Comparison of ENCODE assay signal across 13 mouse cellular contexts in the genomic region with DNA sequence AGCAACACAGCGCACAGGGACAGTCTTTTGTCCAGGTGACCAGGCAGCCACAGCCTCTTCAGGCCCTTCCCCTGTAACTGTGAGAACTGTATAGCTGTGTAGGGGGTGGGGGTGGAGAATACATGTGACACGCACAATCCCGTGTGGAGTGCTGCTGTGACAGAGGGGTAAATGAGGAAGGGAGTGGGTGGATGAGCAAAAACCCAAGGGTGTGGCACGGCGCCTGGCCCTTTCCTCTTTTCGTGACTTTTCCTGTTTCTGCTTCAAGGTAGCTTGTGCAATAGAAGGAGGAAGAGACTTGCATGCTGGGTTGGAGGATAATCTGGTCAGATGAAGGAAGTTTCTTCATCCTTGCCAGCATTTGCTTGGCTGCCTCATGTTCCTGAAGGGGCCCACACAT. TPM values are rescaled to one million over a fixed set of nuclear protein-coding genes. Genes with fewer than 3 reads are reported as not detected.
DNase-seq lines count a peak whose midpoint lies in the region; ATAC-seq and TF ChIP-seq lines count a peak whose summit lies in the region.
"Had no signal": no experiment of that assay in that cellular context is flagged by ENCODE, and none has a peak within 500 bp of the region (broad histone marks: within the 10 kb centered on the region; RNA-seq: fewer than 3 reads in every experiment).

No protein-coding gene starts in this region.

- no peak overlapping the region for H3K9ac ChIP-seq in CH12.LX (ENCODE audit: insufficient read depth, low read depth)
- H3K9ac ChIP-seq in forebrain, postnatal 0 days = no peak overlapping the region
- H3K9ac ChIP-seq: embryonic facial prominence, embryonic 15.5 days had no signal

- 66% methylated on average over 6 of the region's 6 CpGs for WGBS in lung, adult 2 months
- 22% methylated on average over 6 of the region's 6 CpGs for WGBS in bone marrow, adult 2 months
- WGBS in forebrain, postnatal 0 days = 89% methylated on average over 6 of the region's 6 CpGs

- TF ChIP-seq EP300 in CH12.LX (IDR thresholded peaks at IDR 0.05; ENCODE audit: low read length) = no peak

- H3K27me3 ChIP-seq in CH12.LX (replicated peaks) = no peaks in the 10 kb centered on the region
- H3K27me3 ChIP-seq in forebrain, postnatal 0 days (ENCODE audit: insufficient read depth, low read length) = no peaks in the 10 kb centered on the region

- no peaks in the 10 kb centered on the region for H3K9me3 ChIP-seq in CH12.LX (replicated peaks; ENCODE audit: low read length)
- H3K9me3 ChIP-seq in forebrain, postnatal 0 days (ENCODE audit: low read length) = no peaks in the 10 kb centered on the region
- H3K9me3 ChIP-seq: embryonic facial prominence, embryonic 15.5 days; heart, embryonic 12.5 days had no signal

- peak; percentile 94 for ATAC-seq in megakaryocyte progenitor cell, adult 5-6 weeks (replicated peaks; ENCODE audit: poor library complexity)
- no peak for ATAC-seq in erythroblast, adult 5-6 weeks (replicated peaks; ENCODE audit: low FRiP score, poor library complexity, severe bottlenecking)
- ATAC-seq in forebrain, postnatal 0 days = no peak

- H3K27ac ChIP-seq in CH12.LX (ENCODE audit: insufficient read depth, low read depth) = peak overlapping the region; percentile 17; the same call in 1 of the 2 replicates
- peak overlapping the region; percentile 88 for H3K27ac ChIP-seq in bone marrow, adult 2 months (ENCODE audit: control insufficient read depth, insufficient read depth, low read depth, low read length, poor library complexity)
- no peak overlapping the region for H3K27ac ChIP-seq in forebrain, postnatal 0 days (ENCODE audit: low read depth, low read length)
- H3K27ac ChIP-seq: embryonic facial prominence, embryonic 15.5 days had no signal

- TF ChIP-seq RAD21 in CH12.LX (IDR thresholded peaks at IDR 0.05; ENCODE audit: low read depth, low read length) = no peak

- H3K4me2 ChIP-seq in CH12.LX (ENCODE audit: insufficient read depth, low read depth, poor library complexity, severe bottlenecking) = peak overlapping the region; percentile 1; the same call in 1 of the 2 replicates
- no peak overlapping the region for H3K4me2 ChIP-seq in forebrain, postnatal 0 days (ENCODE audit: low read depth)
- H3K4me2 ChIP-seq: embryonic facial prominence, embryonic 15.5 days; heart, embryonic 12.5 days had no signal

- no peak for TF ChIP-seq POLR2A in lung, adult 2 months (IDR thresholded peaks at IDR 0.05; ENCODE audit: borderline replicate concordance, extremely low read depth, low read depth, low read length)
- TF ChIP-seq POLR2A in CH12.LX (IDR thresholded peaks at IDR 0.05; ENCODE audit: low read depth, low read length) = no peak
- TF ChIP-seq POLR2A in bone marrow, adult 2 months (IDR thresholded peaks at IDR 0.05; ENCODE audit: borderline replicate concordance, control insufficient read depth, low read depth, low read length) = no peak

- TF ChIP-seq CTCF in lung, adult 2 months (IDR thresholded peaks at IDR 0.05; ENCODE audit: insufficient read depth, low read length) = no peak
- no peak for TF ChIP-seq CTCF in CH12.LX (conservative IDR thresholded peaks at IDR 0.05 in 1 of 2, IDR thresholded peaks at IDR 0.05 in 1 of 2; ENCODE audit: low read depth in 2 of 2, low read length in 2 of 2)
- no peak for TF ChIP-seq CTCF in bone marrow, adult 2 months (IDR thresholded peaks at IDR 0.05; ENCODE audit: control insufficient read depth, insufficient read depth, low read length)
- no peak for TF ChIP-seq CTCF in forebrain, postnatal 0 days (IDR thresholded peaks at IDR 0.05; ENCODE audit: low read depth)

- no peaks in the 10 kb centered on the region for H3K4me1 ChIP-seq in lung, adult 2 months (ENCODE audit: control insufficient read depth, insufficient read depth, low read length)
- H3K4me1 ChIP-seq in CH12.LX (ENCODE audit: control insufficient read depth in 1 of 2, insufficient read depth in 2 of 2) = peaks cover 15 to 66% of the 10 kb centered on the region in 2 experiments
- peaks cover 20% of the 10 kb centered on the region; the same call in 1 of the 2 replicates for H3K4me1 ChIP-seq in bone marrow, adult 2 months (ENCODE audit: control insufficient read depth, insufficient read depth, low read length)
- peaks cover 7% of the 10 kb centered on the region; the same call in 1 of the 2 replicates for H3K4me1 ChIP-seq in forebrain, postnatal 0 days (ENCODE audit: insufficient read depth)

- no peaks in the 10 kb centered on the region for H3K36me3 ChIP-seq in CH12.LX (replicated peaks in 1 of 2; ENCODE audit: control insufficient read depth in 1 of 2, insufficient read depth in 1 of 2, low read length in 1 of 2)
- no peaks in the 10 kb centered on the region for H3K36me3 ChIP-seq in forebrain, postnatal 0 days (ENCODE audit: insufficient read depth)
- H3K36me3 ChIP-seq: embryonic facial prominence, embryonic 15.5 days; heart, embryonic 12.5 days had no signal

- in situ Hi-C loops in CH12.LX (cut with MboI; ENCODE audit: low pct_ligation_motif_present, low pct_unique_long_range_greater_than_20kb, low sequenced_read_pairs) = no loop called here

- DNase-seq in lung, adult 18-20 months = peak; percentile 47 to 64
- DNase-seq in lung, adult 2 months = no peak
- DNase-seq in CH12.LX (ENCODE audit: extremely low read depth) = no peak
- DNase-seq in embryo, embryonic 11 days = no peak
- DNase-seq in forebrain, postnatal 0 days = no peak
- DNase-seq: adrenal gland, postnatal 14 days; cerebellum, adult 2 months; kidney, postnatal 25 days had no signal

- dilution Hi-C loops in CH12.LX (cut with MboI; ENCODE audit: extremely low pct_ligation_motif_present, extremely low pct_unique_long_range_greater_than_20kb, low sequenced_read_pairs) = no loop called here

- no peaks in the 10 kb centered on the region for H3K79me2 ChIP-seq in CH12.LX (replicated peaks; ENCODE audit: control insufficient read depth, extremely low read depth, insufficient read depth, poor library complexity, severe bottlenecking)

- H3K4me3 ChIP-seq in lung, adult 2 months (replicated peaks; ENCODE audit: extremely low read depth, low read depth, low read length) = no peak overlapping the region
- H3K4me3 ChIP-seq in CH12.LX (replicated peaks in 1 of 3; ENCODE audit: low read depth in 2 of 3, low read length in 2 of 3, poor library complexity in 1 of 3) = peak overlapping the region in 1 of 3 experiments; percentile 4
- H3K4me3 ChIP-seq in bone marrow, adult 2 months (replicated peaks; ENCODE audit: control insufficient read depth, low read depth, low read length) = peak overlapping the region; percentile 11
- no peak overlapping the region for H3K4me3 ChIP-seq in forebrain, postnatal 0 days (ENCODE audit: low read depth, low read length)
- H3K4me3 ChIP-seq: embryonic facial prominence, embryonic 15.5 days; heart, embryonic 12.5 days had no signal

TF ChIP-seq in CH12.LX, 34 proteins besides CTCF, POLR2A, EP300 and RAD21:
- TF ChIP-seq ZNF384 (IDR thresholded peaks at IDR 0.05; ENCODE audit: low read depth, low read length) (no peak), ELF1 (IDR thresholded peaks at IDR 0.05; ENCODE audit: low read depth, low read length) (peak; percentile 24; the same call in 1 of the 2 replicates), IRF4 (IDR thresholded peaks at IDR 0.05; ENCODE audit: low read depth, low read length) (no peak), NELFE (IDR thresholded peaks at IDR 0.05; ENCODE audit: low read depth, low read length) (no peak)

RNA-seq across cellular contexts. Expression of a gene that starts 21.9 kb away (rescaled TPM):
- polyA plus RNA-seq in lung, adult 2 months (2012; rRNA removed) = 12.6 and 16.8 TPM in 2 replicates
- 47.2 and 49.2 TPM in 2 replicates for total RNA-seq in CH12.LX (2012; rRNA removed)
- total RNA-seq in CH12.LX (2014; rRNA removed) = 26.0 and 27.0 TPM in 2 replicates
- 28.5 and 29.0 TPM in 2 replicates for polyA plus RNA-seq in CH12.LX (2012; ENCODE audit: insufficient read length, low read depth)
- 13.8 and 26.4 TPM in 2 replicates for polyA plus RNA-seq in bone marrow, adult 2 months (2011; ENCODE audit: insufficient read depth, insufficient read length, low replicate concordance, missing spikeins)
- 45.1 and 48.5 TPM in 2 replicates for total RNA-seq in megakaryocyte progenitor cell, adult 5-6 weeks (2015)
- total RNA-seq in megakaryocyte progenitor cell, adult 5-6 weeks (2017) = 76.8 and 83.1 TPM in 2 replicates
- total RNA-seq in erythroblast, adult 5-6 weeks (2015; ENCODE audit: low replicate concordance) = 20.5 and 22.1 TPM in 2 replicates
- total RNA-seq in erythroblast, adult 5-6 weeks (2017; ENCODE audit: low replicate concordance) = 37.1 and 43.8 TPM in 2 replicates
- 120 and 150 TPM in 2 replicates for total RNA-seq in forebrain, postnatal 0 days (2014; rRNA removed)
- polyA plus RNA-seq in forebrain, postnatal 0 days (2015; fragmentation: Nextera tagmentation; extraction: Ambion mirVana) = 10.3 and 12.2 TPM in 2 replicates

RNA-seq across cellular contexts. Expression of a gene that starts 23.6 kb away (rescaled TPM):
- 13.7 and 19.3 TPM in 2 replicates for polyA plus RNA-seq in lung, adult 2 months (2012; rRNA removed)
- total RNA-seq in CH12.LX (2012; rRNA removed) (0.04 and 0.25 TPM in 2 replicates), CH12.LX (2014; rRNA removed) (0.20 and 0.23 TPM in 2 replicates)
- 0.74 and 0.81 TPM in 2 replicates for polyA plus RNA-seq in CH12.LX (2012; ENCODE audit: insufficient read length, low read depth)
- polyA plus RNA-seq in bone marrow, adult 2 months (2011; ENCODE audit: insufficient read depth, insufficient read length, low replicate concordance, missing spikeins) = 26.4 and 69.6 TPM in 2 replicates
- total RNA-seq in megakaryocyte progenitor cell, adult 5-6 weeks (2015) = 40.9 and 43.6 TPM in 2 replicates
- total RNA-seq in megakaryocyte progenitor cell, adult 5-6 weeks (2017) = 45.3 and 53.5 TPM in 2 replicates
- total RNA-seq in erythroblast, adult 5-6 weeks (2015; ENCODE audit: low replicate concordance) = 26.3 and 27.6 TPM in 2 replicates
- total RNA-seq in erythroblast, adult 5-6 weeks (2017; ENCODE audit: low replicate concordance) = 18.4 and 30.1 TPM in 2 replicates
- total RNA-seq in forebrain, postnatal 0 days (2014; rRNA removed) = 0.69 and 2.9 TPM in 2 replicates
- polyA plus RNA-seq in forebrain, postnatal 0 days (2015; fragmentation: Nextera tagmentation; extraction: Ambion mirVana) = 1.5 and 1.8 TPM in 2 replicates

Comparison
In these comparisons a context has a peak if more than half of its experiments do, and no peak if none do; other contexts are left out.
1. DNase-seq: peak in lung, adult 18-20 months (2 of 2); none in lung, adult 2 months (single experiment), CH12.LX (single experiment), embryo, embryonic 11 days (single experiment) and forebrain, postnatal 0 days (single experiment).